Mouse (Mus musculus) R1 (cell line): ENCODE measurements around the gene Mettl7a3.
A peak's percentile ranks its signal among the peaks of the same experiment; 100 is the strongest.
"Not testable (repeated sequence)": the region's sequence is repeated elsewhere in the genome, so short reads cannot be mapped to it uniquely, and the experiment has no call there.

ENCODE experiments used
- DNase-seq: peaks from one replicate; pipeline ENCODE4 v3.0.0-alpha.2; 2018; ENCODE audit warnings: low read depth, low spot score

Mettl7a3 gene

GRCm38 (mm10) chr15:100334629-100335028 is at the start of gene Mettl7a3:
Gene Mettl7a3, plus strand, starts transcription at chr15:100334929.
- no peak for DNase-seq

- no peak for DNase-seq
These were observed 45.7 kb upstream of the Mettl7a3 start for GRCm38 (mm10) chr15:100288980-100289379.

- DNase-seq, result no peak
These were observed 43.9 kb upstream of the Mettl7a3 start for GRCm38 (mm10) chr15:100290858-100291257.

- DNase-seq, result peak; percentile 81
These were observed 42.4 kb upstream of the Mettl7a3 start for GRCm38 (mm10) chr15:100292326-100292725.

- peak; percentile 53 for DNase-seq
These were observed 36.9 kb upstream of the Mettl7a3 start for GRCm38 (mm10) chr15:100297856-100298255.

- DNase-seq, result peak; percentile 51
These were observed 34.2 kb upstream of the Mettl7a3 start for GRCm38 (mm10) chr15:100300499-100300898.

GRCm38 (mm10) chr15:100301556-100301955 is 33.2 kb upstream of the Mettl7a3 start:
- DNase-seq, result peak; percentile 37

GRCm38 (mm10) chr15:100303428-100304018 is 31.2 kb upstream of the Mettl7a3 start:
- no peak for DNase-seq

GRCm38 (mm10) chr15:100304019-100304991 is 30.4 kb upstream of the Mettl7a3 start, which contains the start of gene Mettl7a1:
Gene Mettl7a1, plus strand, starts transcription at chr15:100304140.
- peak; percentile 77 for DNase-seq

- DNase-seq, result no peak
These were observed 28.5 kb upstream of the Mettl7a3 start for GRCm38 (mm10) chr15:100306201-100306600.

- DNase-seq, result peak; percentile 73
These were observed 27.2 kb upstream of the Mettl7a3 start for GRCm38 (mm10) chr15:100307438-100308096.

GRCm38 (mm10) chr15:100312346-100312745 is 22.4 kb upstream of the Mettl7a3 start:
- no peak for DNase-seq

GRCm38 (mm10) chr15:100314448-100315145 is 20.1 kb upstream of the Mettl7a3 start:
- peak; percentile 68 for DNase-seq

- not testable (repeated sequence) for DNase-seq
These were observed 16.6 kb upstream of the Mettl7a3 start for GRCm38 (mm10) chr15:100318014-100318671.

- DNase-seq, result no peak
These were observed 14.8 kb upstream of the Mettl7a3 start for GRCm38 (mm10) chr15:100319884-100320283.

GRCm38 (mm10) chr15:100320295-100320905 is 14.3 kb upstream of the Mettl7a3 start:
- DNase-seq, result no peak

GRCm38 (mm10) chr15:100321134-100321533 is 13.6 kb upstream of the Mettl7a3 start:
- peak; percentile 58 for DNase-seq

GRCm38 (mm10) chr15:100324021-100324591 is 10.6 kb upstream of the Mettl7a3 start:
- peak; percentile 67 for DNase-seq

GRCm38 (mm10) chr15:100325235-100325634 is 9.5 kb upstream of the Mettl7a3 start:
- no peak for DNase-seq

GRCm38 (mm10) chr15:100328089-100328488 is 6.6 kb upstream of the Mettl7a3 start:
- DNase-seq, result peak; percentile 65
